Mouse (Mus musculus) heart, postnatal 0 days (tissue): ENCODE measurements around the gene Agap3. TPM values are rescaled to one million over a fixed set of nuclear protein-coding genes. Genes with fewer than 3 reads are reported as not detected.

Experiments used
- ATAC-seq: fragments of 200-750 bp; cut with Nextera tagmentation; 2 replicates; pipeline ENCODE4 v1.8.0; 2017; ENCODE audit warnings: low read depth, moderate number of reproducible peaks, moderate library complexity; ENCODE audit not compliant: insufficient read depth
- DNase-seq: peaks from one replicate; pipeline ENCODE4 v3.0.0-alpha.2; 2016; ENCODE audit warnings: low spot score
- H3K27ac ChIP-seq: fragments of 300-500 bp; sonication (generic); 2 replicates; pipeline ENCODE4 v1.5.1; 2014; ENCODE audit warnings: low read depth, mild to moderate bottlenecking
- H3K27me3 ChIP-seq: fragments of 300-500 bp; sonication (generic); 2 replicates; pipeline ENCODE4 v1.6.1; 2014; ENCODE audit warnings: low read length, mixed read lengths; ENCODE audit not compliant: control insufficient read depth, insufficient read depth
- H3K36me3 ChIP-seq: fragments of 300-500 bp; sonication (generic); replicated peaks from 2 replicates; pipeline ENCODE4 v1.6.1; 2014; ENCODE audit warnings: low read length, mixed read lengths; ENCODE audit not compliant: control insufficient read depth, insufficient read depth
- H3K4me1 ChIP-seq: fragments of 300-500 bp; sonication (generic); 2 replicates; pipeline ENCODE4 v1.6.1; 2014; ENCODE audit warnings: antibody characterized with exemption; ENCODE audit not compliant: control insufficient read depth, insufficient read depth
- H3K4me2 ChIP-seq: fragments of 300-500 bp; sonication (generic); 2 replicates; pipeline ENCODE4 v1.6.1; 2014; ENCODE audit warnings: low read depth, mild to moderate bottlenecking, low read length, moderate library complexity
- H3K4me3 ChIP-seq: fragments of 300-500 bp; sonication (generic); 2 replicates; pipeline ENCODE4 v1.5.1; 2014; ENCODE audit warnings: low read depth, low read length
- H3K9ac ChIP-seq: fragments of 300-500 bp; sonication (generic); replicated peaks from 2 replicates; pipeline ENCODE4 v1.6.1; 2014; ENCODE audit warnings: low read depth, low read length, mixed read lengths
- H3K9me3 ChIP-seq: fragments of 300-500 bp; sonication (generic); replicated peaks from 2 replicates; pipeline ENCODE4 v1.6.1; 2016; ENCODE audit warnings: low read length; ENCODE audit not compliant: control insufficient read depth
- CTCF ChIP-seq: IDR thresholded peaks from 2 replicates; pipeline ENCODE4 v1.5.1; 2016; ENCODE audit warnings: antibody characterized with exemption, control low read depth, low read depth
- EP300 ChIP-seq: IDR thresholded peaks from 2 replicates; pipeline ENCODE4 v1.6.1; 2016; ENCODE audit warnings: antibody characterized with exemption, low read depth
- WGBS: fragments of 180-500 bp; shearing (Covaris S2); extraction: QIAGEN DNeasy Blood & Tissue Kit; methylation state at CpG from one replicate; pipeline ENCODE4 v1.1.7; 2014; 5-methylcytosine and 5-hydroxymethylcytosine counted together
- polyA plus RNA-seq: library from polyadenylated mRNA; unstranded; fragments of >200 nt; fragmentation: Nextera tagmentation; extraction: Ambion mirVana; gene quantifications from 2 replicates; pipeline ENCODE4 v1.2.1, GENCODE M21; 2015
- total RNA-seq: library from RNA; depleted of rRNA; stranded (reverse); fragments of >200 nt; gene quantifications from 2 replicates; pipeline ENCODE4 v1.2.3, GENCODE M21; 2014; ENCODE audit warnings: low replicate concordance

The Agap3 gene
- total and polyA plus RNA-seq, 2 experiments from 2014 or later = 18.3 to 40.6 TPM

DNA sequence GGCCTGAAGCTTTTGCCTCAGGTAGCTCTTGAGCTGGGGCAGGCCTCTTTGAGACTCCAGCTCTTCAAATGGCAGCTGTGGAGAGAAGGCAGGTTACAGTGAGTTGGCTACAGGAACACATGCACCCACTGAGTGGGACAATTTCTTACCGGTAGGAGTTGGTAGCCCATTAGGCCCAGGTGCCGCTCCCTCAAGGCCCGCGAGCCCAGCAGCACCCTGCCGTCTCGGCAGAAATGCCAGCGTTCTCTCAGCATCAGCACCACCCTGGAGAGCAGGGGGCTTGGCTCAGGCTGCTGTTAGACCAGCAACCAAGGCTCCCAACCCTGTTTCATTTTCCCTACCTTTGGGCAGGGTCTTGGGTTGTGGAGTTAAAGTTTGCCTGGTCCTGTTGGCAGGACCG lies 10.8 kb upstream of the Agap3 start:
- Histone ChIP-seq H3K36me3 (peaks cover 60% of the 10 kb centered on the region), H3K27ac (no peak overlapping the region), H3K4me3 (no peak overlapping the region), H3K9ac (no peak overlapping the region), H3K9me3 (no peaks in the 10 kb centered on the region), H3K27me3 (no peaks in the 10 kb centered on the region), H3K4me1 (peaks cover 10% of the 10 kb centered on the region; the same call in 1 of the 2 replicates), H3K4me2 (no peak overlapping the region)
- 83% methylated on average over 8 of the region's 8 CpGs for WGBS
- DNase-seq (no peak), ATAC-seq (no peak)
- TF ChIP-seq EP300 = no peak
- TF ChIP-seq CTCF = no peak

DNA sequence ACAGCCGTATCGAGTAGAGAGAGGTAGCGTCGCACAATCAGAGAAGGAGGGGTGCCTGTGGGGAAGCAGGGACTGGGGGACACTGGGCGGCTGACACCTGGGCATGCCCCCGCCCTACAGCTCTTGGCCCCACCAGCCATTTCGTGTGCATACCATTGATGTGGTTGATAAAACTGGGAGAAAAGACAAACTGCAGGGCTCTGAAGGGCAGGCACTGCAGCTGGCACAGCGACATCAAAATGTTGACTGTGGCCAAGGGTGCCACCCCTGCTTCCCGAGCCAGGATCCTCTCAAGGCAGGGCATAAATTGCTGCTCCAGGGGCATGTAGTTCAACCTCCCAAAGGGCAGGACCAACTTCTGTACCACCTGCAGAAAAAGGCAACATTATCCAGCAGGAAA lies 9.9 kb upstream of the Agap3 start:
- WGBS = 74% methylated on average over 9 of the region's 9 CpGs
- no peaks in the 10 kb centered on the region for H3K9me3 ChIP-seq
- no peak overlapping the region for H3K9ac ChIP-seq
- TF ChIP-seq CTCF (no peak), EP300 (no peak)
- peaks cover 53% of the 10 kb centered on the region for H3K36me3 ChIP-seq
- ATAC-seq (no peak), DNase-seq (no peak)
- H3K27ac ChIP-seq = no peak overlapping the region
- H3K4me2 ChIP-seq = no peak overlapping the region
- H3K4me3 ChIP-seq = no peak overlapping the region
- H3K27me3 ChIP-seq = no peaks in the 10 kb centered on the region
- peaks cover 10% of the 10 kb centered on the region; the same call in 1 of the 2 replicates for H3K4me1 ChIP-seq

DNA sequence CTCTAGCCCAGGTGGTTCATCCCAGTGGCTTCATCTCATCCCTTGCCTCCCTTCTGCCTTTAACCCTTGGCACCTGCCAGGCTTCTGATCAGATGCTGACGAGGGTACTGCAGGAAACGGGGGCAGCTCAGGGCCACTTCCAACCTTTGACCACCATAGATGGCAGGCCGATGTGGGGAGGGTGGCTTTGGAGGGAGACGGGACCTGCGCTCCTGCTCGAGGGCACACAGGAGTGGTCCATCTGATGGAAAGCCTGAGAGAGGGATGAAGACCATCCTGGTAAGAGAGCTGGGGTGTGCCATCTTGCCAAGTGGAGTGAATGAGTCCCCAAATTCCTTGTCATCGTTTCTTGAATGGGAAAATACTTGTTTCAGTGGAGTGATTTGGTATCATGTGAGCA lies 8.8 kb upstream of the Agap3 start:
- WGBS = 87% methylated on average over 7 of the region's 7 CpGs
- no peak overlapping the region for H3K9ac ChIP-seq
- no peaks in the 10 kb centered on the region for H3K27me3 ChIP-seq
- H3K4me3 ChIP-seq = no peak overlapping the region
- peaks cover 14% of the 10 kb centered on the region for H3K4me1 ChIP-seq
- no peaks in the 10 kb centered on the region for H3K9me3 ChIP-seq
- peaks cover 43% of the 10 kb centered on the region for H3K36me3 ChIP-seq
- ATAC-seq = no peak
- H3K4me2 ChIP-seq = no peak overlapping the region
- TF ChIP-seq EP300 (no peak), CTCF (no peak)
- no peak for DNase-seq
- no peak overlapping the region for H3K27ac ChIP-seq

DNA sequence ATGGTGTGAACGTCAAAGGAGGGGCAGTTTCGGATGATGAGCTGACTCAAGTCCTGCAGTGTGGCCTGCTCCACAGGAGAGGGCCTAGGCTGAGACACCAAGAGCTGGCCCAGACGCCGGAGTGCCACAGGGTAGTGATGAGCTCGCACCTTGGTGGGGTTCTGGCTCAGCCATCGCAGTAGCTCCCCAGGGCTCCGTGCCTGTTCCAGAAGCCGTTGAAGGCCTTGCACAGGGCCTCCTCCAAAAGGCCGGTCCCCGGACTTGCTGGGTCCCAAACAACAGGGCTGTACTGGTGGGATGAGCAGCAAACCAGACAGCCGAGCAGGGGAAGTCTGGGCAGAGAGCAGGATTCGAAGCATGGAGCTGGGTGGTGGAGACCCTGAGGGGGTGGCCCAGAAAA lies 8.1 kb upstream of the Agap3 start:
- peaks cover 14% of the 10 kb centered on the region for H3K4me1 ChIP-seq
- TF ChIP-seq EP300 (no peak), CTCF (no peak)
- no peaks in the 10 kb centered on the region for H3K27me3 ChIP-seq
- DNase-seq (no peak), ATAC-seq (no peak)
- H3K9me3 ChIP-seq = no peaks in the 10 kb centered on the region
- H3K4me3 ChIP-seq = peak overlapping the region; percentile 86
- peak overlapping the region; percentile 95 for H3K9ac ChIP-seq
- peaks cover 37% of the 10 kb centered on the region for H3K36me3 ChIP-seq
- peak overlapping the region; percentile 73 for H3K4me2 ChIP-seq
- peak overlapping the region; percentile 99 for H3K27ac ChIP-seq
- 69% methylated on average over 12 of the region's 12 CpGs for WGBS

DNA sequence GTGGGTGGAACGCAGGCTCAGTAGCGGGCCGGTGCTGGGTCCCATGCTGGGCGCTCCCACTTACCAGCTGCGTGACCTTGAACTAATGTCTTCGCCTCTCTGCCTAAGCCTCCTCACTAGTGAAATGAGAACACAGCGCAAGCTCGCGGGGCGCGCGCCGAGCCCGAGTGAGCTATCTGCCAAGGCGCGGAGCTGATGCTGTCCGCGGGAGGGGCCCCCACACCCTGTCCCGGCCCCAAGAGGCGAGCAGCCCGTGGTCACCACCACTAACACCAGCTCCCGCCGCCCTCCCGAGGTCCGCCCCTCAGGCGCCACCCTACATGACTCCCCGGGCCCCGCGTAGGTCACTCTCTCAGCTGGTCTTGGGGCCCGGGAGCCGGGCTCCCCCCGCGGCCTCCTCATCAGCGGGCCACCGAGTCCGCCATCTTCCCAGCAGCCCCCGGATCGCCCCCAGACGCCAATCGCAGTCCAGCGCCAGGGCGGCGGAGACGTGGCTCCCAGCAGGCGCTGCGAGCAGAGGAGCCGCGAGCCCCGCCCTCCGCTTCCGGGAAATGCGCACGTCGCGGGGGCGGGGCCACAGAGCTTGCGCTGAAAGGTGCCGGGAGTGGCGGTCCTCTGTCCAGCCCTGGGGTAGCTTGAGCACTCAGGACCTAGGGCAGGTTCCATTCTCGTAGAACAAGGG lies 7.1 kb upstream of the Agap3 start, which contains the start of gene Fastk:
TSS of gene Fastk (minus strand) at position 542 of the 682 bp plus-strand sequence.
- Histone ChIP-seq H3K36me3 (peaks cover 28% of the 10 kb centered on the region), H3K9me3 (no peaks in the 10 kb centered on the region), H3K4me1 (peaks cover 14% of the 10 kb centered on the region), H3K27me3 (no peaks in the 10 kb centered on the region), H3K4me2 (peak within 1 kb of the TSS; percentile 73), H3K27ac (peak within 1 kb of the TSS; percentile 99), H3K4me3 (peak within 1 kb of the TSS; percentile 86), H3K9ac (peak within 1 kb of the TSS; percentile 95)
- ATAC-seq (peak; percentile 87), DNase-seq (peak; percentile 93)
- WGBS = under 1% methylated on average over 56 of the region's 60 CpGs
- TF ChIP-seq EP300 (0 out of 2 replicates have a peak, but pooled peaks have one; percentile 42), CTCF (no peak)
